Mouse (Mus musculus) MN1 (cell line): ENCODE measurements around the gene Hist1h2af.

Source experiments
- DNase-seq: peaks from one replicate; pipeline ENCODE4 v3.0.0-alpha.2; 2016; ENCODE audit warnings: low spot score

Gene Hist1h2af

GRCm38 (mm10) chr13:23533560-23534367, at the start of gene Hist1h2af:
Hist1h2af (plus strand) TSS chr13:23533906.
- peak; percentile 86 for DNase-seq

GRCm38 (mm10) chr13:23485271-23485670, 48.4 kb upstream of the Hist1h2af start:
- no peak for DNase-seq

GRCm38 (mm10) chr13:23488400-23489322, 45.0 kb upstream of the Hist1h2af start, which contains the start of gene Btn2a2:
Btn2a2 (minus strand) TSS chr13:23488857.
- peak; percentile 75 for DNase-seq

- DNase-seq, result no peak
Measured at GRCm38 (mm10) chr13:23490863-23491262, 42.8 kb upstream of the Hist1h2af start.

- DNase-seq, result no peak
Measured at GRCm38 (mm10) chr13:23491263-23491662, 42.4 kb upstream of the Hist1h2af start.

- no peak for DNase-seq
Measured at GRCm38 (mm10) chr13:23491990-23492389, 41.7 kb upstream of the Hist1h2af start.

- DNase-seq, result no peak
Measured at GRCm38 (mm10) chr13:23495526-23495925, 38.2 kb upstream of the Hist1h2af start.

- DNase-seq, result peak; percentile 72
Measured at GRCm38 (mm10) chr13:23497656-23498321, 35.9 kb upstream of the Hist1h2af start.

GRCm38 (mm10) chr13:23498653-23499052, 35.1 kb upstream of the Hist1h2af start:
- peak; percentile 30 for DNase-seq

GRCm38 (mm10) chr13:23499943-23500342, 33.8 kb upstream of the Hist1h2af start:
- peak; percentile 37 for DNase-seq

GRCm38 (mm10) chr13:23500424-23501200, 33.1 kb upstream of the Hist1h2af start:
- peak; percentile 85 for DNase-seq

- no peak for DNase-seq
Measured at GRCm38 (mm10) chr13:23501511-23501910, 32.2 kb upstream of the Hist1h2af start.

GRCm38 (mm10) chr13:23502031-23502567, 31.6 kb upstream of the Hist1h2af start:
- no peak for DNase-seq

- no peak for DNase-seq
Measured at GRCm38 (mm10) chr13:23502916-23503315, 30.8 kb upstream of the Hist1h2af start.

- DNase-seq, result peak; percentile 79
Measured at GRCm38 (mm10) chr13:23503797-23504196, 29.9 kb upstream of the Hist1h2af start.

GRCm38 (mm10) chr13:23505662-23506345, 27.9 kb upstream of the Hist1h2af start:
- peak; percentile 49 for DNase-seq

- DNase-seq, result peak; percentile 80
Measured at GRCm38 (mm10) chr13:23506351-23506750, 27.4 kb upstream of the Hist1h2af start.

- DNase-seq, result peak; percentile 82
Measured at GRCm38 (mm10) chr13:23506819-23507515, 26.7 kb upstream of the Hist1h2af start.

GRCm38 (mm10) chr13:23510127-23510526, 23.6 kb upstream of the Hist1h2af start:
- DNase-seq, result no peak

GRCm38 (mm10) chr13:23513517-23513916, 20.2 kb upstream of the Hist1h2af start:
- no peak for DNase-seq
